Mouse (Mus musculus) retina, embryonic 14.5 days (tissue): Measurements from ENCODE around the gene Wnt3.
"Not testable (repeated sequence)": the region's sequence is repeated elsewhere in the genome, so short reads cannot be mapped to it uniquely, and the experiment has no call there.

Experiments
- DNase-seq: peaks from one replicate; pipeline ENCODE4 v3.0.0-alpha.2; 2015; ENCODE audit warnings: low spot score

The Wnt3 gene

DNA sequence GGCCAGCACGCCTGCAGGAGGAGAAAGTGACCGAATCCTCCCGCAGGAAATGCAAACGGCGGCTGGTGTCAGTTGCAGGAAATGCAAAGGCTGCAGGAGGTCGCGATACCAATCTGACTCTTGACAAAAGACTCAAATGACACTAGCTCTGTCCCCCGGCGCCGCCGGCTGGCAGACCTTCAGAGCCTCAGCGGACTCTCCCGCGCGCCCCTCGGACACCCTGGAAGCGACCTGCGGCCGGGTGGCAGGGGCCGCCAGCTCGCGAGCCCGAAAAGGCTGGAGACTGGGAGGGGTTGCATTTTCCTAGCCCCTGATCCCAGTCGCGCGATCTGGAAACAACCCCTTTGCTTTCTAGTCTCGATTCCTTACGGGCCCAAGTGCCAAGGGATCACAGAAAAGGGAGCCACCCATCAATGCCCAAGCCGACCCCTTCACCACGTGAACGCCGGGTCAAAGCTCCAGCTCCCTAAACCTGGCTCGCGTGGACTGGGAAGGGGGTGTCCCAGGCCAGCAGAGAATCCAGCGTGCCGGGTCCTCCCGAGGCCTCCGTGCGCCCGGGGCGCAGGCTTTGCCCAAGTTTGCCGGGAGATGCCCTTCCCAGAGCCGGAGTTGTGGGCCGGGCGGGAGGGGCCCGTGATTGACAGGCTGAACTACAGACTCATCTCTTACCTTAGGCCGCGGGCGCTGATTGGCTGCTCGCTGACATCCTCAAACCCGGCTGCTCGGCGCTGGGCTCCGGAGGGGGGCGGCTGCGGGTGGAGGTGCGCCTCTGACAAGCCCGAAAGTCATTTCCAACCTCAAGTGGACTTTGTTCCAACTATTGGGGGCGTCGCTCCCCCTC, at the start of gene Wnt3:
Gene Wnt3, plus strand, starts transcription at position 764 of the 841 bp plus-strand sequence.
- peak; percentile 55 for DNase-seq

DNA sequence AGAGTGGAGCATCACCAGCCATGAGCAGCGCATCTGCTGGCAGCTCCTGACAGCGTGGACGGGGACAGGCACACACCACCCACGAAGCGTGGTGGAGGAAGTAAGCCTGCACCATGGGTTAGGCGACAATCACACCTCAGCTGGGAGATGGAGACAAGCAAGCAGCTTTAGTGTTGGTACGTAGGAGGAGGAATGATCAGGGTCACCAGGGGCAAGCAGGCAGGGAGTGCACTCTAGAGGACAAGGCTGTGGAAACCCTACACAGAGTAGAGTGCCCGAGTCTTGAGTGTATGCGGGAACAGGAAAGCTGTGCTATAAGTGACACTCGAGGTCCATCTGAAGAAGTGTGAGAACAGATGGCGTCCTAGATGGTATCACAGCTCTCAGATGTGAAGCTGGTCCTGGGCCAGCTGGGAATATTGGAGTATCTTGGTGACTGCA, 49.6 kb upstream of the Wnt3 start:
- no peak for DNase-seq

DNA sequence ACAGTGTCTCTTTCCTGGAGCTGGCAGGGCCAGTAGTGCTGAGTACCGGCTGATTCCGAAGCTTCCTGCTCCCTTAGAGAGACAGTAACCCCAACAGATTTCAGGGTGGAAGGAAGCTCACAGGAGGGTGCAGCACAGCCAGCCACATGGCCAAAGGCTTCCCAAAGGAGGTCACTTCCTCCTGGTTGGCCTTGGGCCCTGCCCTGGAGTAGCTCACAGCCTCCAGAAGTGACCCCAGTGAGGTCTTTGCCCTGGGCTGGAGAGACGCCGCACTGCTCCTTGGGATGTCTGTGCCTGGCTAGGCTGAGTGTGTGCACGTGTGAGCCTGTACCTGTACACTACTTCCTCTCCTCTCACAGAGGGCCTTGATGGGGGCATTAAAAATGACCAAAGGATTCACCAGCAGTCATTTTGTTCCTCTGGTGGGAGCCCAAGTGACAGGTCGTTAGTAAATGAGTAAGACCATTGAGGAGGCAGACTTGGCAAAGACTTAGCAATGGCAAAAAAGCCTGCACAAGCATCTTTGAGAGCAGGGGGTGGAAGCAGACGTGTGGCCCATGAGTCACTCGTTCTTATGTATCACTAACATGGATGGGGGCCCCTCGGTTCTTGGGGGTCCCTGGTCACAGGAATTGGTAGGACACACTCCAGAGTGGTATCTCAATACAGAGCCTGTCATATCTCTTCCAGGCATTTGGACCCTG, 44.5 kb upstream of the Wnt3 start:
- DNase-seq, result no peak

DNA sequence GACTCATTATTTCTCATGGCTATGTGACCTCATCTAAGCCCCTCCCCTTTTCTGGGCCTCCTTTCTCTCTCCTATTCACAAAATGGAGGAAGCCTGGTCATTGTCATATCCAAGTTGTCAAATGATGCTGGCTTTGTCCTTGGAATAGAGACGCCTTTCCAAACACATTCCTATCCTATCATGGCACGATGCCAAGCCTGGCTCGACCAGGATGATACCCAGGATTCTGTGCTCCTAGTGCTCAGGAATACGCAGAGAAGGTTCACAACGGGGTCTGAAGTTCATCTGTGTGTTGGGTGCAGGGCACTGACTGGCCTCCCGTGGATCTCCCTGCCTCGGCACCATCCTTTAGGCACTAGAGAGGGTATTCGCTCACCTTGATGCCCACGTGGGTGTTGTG, 42.4 kb upstream of the Wnt3 start:
- DNase-seq, result no peak

DNA sequence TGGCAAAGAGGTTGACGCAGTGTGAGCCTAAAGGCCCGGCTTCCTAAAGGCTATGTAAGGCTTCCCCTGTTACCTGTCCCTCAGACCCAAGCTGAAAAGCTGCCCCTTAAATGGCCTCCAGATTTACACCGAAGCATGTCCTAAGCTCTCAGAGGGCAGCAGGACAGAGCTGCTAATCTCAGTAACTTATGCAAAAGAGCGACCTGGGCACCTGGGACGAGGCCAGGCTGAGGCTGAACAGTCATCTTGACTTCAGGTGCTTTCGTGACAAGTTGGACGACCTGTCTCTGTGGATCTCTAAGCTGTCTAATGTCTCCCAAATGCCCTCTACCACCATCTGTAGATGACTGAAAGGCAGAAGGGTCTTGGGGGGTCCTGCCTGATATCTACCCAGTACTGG, 41.6 kb upstream of the Wnt3 start:
- no peak for DNase-seq

DNA sequence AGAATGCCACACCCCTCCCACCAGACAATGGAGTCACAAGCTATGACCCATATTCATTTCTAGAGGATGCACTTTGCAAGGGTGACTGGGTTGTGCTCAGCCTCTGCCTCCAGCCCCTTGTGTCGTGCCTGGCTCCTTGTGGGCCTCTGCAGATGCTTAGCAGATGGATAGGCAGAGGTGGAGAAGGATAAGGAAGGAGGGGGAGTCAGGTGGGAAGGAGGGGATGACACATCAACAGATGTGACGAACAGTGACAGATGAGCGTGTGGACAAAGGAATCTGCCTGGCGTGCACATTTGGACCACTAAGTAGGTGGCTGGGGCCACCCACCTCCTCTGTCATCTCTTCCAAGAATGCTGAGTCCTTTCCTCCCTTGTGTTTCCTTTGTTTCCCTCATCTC, 40.9 kb upstream of the Wnt3 start:
- no peak for DNase-seq

DNA sequence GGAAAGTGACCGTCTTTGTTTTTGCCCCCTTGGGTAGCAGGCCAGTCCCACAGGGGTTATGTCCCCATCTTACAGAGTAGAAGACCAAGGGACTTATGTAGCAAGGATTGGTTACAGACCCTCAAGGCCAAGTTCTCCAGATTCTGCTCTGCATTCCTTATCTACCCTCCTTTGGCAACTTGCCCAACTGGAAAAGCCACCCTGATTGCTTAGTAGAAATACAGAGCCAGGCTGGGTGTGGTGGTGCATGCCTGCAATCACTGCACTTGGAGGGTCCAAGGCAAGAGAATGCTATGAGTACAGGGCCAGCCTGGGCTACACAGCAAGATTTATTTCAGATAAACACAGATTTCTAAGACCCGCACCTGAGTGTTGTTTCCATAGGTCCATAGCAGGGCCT, 40.0 kb upstream of the Wnt3 start:
- DNase-seq, result no peak

DNA sequence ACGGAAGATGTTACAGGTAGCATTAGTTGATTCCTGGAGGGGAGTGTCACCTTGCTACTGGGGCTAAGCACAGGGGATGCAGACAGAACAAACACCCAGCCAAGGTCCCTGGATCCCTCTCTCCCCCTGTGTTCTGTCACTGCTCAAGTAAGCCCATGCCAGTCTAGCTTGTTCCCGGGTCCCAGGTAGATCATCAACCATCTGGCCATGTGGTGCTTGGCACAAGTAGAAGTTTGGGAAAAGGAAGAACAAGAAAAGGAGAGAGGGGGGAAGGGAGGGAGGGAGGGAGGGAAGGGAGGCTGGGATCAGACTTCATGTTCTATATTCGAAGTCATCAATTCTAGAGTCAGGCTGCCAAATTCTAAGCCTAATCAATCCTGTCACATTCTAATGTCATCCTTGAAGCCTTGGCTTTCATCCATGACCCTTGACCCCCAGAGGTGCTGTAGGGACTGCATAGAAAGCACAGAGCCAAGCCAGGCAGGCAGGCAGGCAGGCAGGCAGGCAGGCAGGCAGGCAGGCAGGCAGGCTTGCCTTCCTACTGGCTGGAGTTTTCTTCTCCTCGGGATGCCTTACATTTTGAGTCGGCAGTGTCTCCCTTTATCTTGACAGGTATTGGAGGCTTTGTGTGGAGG, 39.4 kb upstream of the Wnt3 start:
- no peak for DNase-seq

DNA sequence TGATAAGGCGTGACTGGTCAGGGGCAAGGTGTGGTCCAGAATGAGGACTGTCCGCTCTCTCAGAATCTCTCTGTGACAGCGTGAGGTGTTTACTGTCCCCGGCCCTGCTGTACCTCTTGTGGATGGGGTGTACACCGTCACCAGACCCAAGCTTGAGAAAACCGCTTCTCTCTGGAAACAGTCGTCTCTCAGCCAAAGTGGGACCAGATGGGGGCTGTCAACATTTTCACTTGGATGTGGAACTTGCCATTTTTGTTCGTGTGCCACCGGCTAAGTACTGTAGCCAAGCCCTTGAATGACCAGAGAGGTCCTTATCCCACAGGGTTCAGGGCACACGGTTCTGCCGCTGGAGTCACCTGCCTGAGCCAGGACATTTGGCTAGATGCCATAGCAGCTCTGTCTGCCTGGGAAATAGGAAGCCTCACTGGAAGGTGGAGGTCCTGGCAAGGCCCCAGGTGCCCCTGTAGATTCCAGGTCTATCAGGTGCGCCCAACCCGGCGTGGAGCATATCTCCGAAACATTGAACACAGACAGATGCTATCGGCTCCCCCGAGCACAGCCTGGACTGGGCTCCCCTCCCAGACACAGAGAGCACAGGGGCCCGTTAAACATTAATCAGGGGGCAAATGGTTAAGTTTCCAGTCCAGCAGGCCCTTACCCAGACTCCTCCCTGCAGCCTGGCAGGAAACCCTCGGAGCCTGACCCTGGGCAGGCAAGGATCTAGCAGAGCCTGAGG, 38.7 kb upstream of the Wnt3 start:
- DNase-seq, result no peak

DNA sequence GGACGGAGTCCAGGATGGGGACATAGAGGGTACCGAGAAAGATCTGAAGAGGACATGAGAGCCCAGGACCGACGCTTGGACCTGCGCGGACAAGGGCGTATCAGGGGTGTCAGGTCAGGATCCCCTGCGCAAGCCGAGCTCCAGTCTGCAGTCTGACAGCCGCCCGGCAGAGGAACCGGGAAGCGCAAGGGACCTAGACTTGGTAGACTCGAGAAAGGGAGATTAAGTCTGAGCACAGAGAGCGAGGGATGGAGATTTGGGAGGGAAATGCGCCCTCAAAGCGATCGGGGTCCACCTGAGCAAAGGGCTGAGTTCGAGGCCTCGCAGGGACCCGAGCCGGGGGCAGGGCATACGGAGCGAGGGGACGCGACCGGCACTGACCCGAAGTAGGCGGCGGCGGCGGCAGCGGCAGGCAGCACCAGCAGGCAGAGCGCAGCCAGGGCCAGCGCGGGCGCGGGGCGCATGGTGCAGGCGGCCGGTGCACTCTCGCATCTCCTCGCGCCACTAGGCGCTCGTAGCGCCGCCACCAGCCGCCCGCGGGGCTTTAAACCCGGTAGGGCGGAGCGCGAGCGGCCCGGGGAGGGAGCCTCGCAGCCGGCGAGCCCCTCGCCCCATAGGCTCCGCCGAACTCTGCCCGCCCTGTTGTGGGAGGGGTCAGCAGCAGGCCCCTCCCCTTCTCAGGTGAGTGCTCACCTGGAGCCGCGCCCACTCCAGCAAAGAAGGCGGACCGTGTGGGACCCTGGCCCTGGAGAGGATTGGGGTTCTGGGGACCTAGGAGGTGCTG, 24.5 kb upstream of the Wnt3 start, which contains the start of gene Wnt9b:
Gene Wnt9b, minus strand, starts transcription at position 516 of the 784 bp plus-strand sequence.
- peak; percentile 62 for DNase-seq

DNA sequence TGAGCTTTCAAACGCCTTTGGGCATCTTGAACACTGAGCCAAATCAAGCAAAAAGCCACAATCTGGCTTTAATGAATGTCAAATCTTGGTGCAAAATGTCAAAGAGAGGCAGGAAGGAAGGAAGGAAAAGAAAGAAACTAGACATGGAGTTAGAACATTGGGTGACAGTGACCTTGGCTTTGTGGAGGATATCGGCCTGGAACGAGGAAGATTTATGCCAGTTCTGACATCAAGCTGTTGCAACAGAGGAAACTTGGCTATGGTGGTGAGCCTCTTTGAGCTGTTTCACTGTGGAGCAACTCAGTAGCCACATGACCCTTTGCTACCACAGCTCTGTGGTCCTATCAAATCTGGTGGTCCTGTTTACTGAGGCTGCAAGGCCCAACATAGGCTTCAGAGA, 23.3 kb upstream of the Wnt3 start:
- DNase-seq, result no peak

DNA sequence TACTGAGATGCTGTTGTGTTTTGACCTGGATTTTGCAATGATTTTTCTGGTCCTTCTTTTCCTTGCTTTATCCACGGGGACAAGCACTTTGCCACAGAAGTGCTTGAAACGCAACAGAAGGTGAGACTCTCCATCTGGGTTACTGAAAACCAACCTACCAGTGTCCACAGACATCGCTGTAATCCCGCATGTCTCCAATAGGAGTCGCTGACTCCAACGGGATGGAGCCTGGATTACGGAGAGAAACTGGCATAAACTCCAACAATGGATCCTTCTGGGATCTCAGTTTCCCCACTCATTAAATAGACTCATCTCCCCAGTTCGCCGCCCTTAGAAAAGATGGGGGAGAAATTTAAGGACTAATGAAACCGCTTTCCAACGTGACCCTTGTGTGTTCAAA, 15.9 kb upstream of the Wnt3 start:
- DNase-seq, result peak; percentile 49

DNA sequence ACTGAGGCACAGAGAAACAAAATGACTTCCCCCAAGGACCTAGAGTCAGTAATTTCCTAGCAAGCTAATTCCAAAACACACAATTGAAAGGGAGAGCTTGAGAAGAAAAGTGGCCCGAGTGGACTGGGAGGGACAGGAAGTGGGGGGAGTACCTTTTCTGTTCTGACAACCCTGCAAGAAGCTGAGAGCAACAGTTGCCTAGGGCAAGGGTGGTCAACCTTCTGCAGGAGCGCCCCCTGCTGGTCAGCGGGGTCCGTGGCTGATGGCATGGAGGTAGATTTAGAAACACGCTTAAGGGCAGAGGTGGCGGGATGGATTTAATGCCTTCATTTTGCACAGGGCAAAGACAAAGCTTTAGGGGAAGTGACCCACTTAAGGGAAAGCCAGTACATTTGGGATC, 15.2 kb upstream of the Wnt3 start:
- DNase-seq, result peak; percentile 81

DNA sequence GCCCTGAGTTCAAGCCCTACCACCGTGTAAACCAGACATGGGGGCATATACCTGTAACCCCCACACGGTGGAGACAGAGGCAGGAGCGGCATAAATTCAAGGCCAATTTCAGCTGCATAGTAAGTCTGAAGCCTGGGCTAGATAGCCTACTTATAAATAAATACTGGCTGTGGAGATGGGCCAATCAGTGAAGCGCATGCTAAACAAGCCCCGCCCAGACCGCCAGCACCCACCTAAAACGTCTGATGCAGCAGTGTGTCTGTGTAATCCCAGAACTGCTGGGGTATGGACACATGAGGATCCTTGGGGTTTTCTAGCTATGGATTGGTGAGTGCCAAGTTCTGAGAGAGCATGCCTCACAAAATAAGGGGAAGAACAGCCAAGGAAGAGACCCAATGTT, 13.8 kb upstream of the Wnt3 start:
- DNase-seq, result no peak

DNA sequence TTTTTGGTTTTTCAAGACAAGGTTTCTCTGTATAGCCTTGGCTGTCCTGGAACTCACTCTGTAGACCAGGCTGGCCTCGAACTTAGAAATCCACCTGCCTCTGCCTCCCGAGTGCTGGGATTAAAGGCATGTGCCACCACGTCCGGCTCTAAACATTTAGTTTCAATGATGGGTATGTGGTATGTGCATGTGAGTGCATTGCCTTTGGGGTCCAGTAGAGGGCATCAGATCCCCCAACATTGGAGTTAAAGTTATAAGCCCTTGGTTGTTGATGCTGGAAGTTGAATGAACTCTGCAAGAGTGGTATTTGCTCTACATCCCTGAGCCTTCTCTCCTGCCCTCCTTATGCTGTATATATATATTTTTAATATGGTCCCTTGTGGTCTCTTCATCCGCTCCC, 13.1 kb upstream of the Wnt3 start:
- not testable (repeated sequence) for DNase-seq

DNA sequence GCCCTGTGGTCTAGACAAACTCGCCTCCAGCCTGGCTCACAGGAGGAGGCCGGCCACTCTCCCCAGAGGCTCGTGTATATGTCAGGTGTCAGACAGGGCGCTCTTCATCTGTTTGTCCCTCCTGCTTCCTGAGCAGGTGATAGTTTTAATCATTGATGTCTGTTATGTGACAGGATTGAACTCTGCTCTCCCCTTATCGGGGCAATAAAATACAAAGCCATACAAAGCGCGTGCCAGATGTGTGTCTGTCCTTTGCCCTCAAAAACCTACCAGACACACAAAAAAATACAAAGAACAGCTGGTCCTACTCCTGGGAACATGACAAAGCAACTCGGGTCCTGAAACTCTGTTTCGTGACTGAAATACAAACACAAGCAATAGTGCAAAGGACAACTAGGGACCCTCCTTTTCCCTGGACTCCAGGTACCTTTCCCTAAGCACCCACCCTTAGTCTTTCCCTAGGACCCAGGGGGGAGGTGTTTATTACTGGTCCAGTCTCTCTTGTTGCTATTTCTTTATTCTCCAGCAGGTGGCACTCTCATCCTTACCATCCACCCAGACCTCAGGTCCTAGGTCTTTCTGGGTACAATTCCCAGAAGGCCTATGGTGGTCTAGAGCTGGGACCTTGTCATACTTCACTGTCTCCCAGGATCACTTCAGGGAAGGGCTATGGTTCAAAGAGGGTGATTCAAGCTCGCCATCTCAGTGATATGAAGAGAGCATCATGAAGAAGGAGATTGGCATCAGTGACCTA, 10.4 kb upstream of the Wnt3 start:
- DNase-seq, result peak; percentile 90

DNA sequence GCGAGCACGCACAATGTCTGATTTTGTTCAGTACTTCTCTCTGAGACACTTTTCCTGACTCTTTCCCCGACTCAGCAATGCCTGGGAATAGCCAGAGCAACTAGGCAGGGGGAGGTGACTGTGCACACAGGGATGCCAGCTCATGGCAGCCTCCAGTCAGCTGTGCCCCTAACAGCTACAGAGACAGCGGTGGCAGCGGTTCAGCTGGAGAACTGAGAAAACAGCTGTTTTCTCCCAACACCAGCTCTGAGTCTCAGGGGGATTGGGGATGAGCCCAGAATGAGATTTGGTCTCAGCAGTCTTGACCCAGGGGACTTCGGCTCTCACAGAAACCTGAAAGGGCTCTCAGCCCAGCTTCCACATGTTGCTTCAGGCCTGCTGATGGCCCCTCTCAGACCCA, 9.3 kb upstream of the Wnt3 start:
- no peak for DNase-seq

DNA sequence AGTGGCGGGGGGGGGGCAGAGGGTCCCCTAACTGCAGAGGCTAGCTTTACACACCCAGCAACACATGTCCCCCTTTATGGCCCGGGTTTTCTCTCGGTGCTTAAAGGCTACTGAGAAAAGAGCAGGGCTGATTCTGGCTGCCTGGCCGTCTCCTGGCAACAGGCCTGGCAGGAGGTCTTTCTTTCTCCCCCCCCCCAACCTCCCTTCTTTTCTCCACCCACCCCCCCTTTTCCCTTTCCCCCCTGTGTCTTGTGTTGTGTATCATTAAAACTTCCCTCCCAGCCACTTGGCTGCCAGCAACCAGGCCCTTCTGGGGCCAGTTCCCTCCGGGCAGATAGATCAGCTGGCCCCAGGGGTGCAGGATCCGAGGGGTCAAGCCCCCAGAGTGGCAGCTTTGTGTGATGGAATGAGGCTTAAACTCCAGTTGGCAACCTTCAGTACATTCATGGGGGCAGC, 8.4 kb upstream of the Wnt3 start:
- DNase-seq, result peak; percentile 36

DNA sequence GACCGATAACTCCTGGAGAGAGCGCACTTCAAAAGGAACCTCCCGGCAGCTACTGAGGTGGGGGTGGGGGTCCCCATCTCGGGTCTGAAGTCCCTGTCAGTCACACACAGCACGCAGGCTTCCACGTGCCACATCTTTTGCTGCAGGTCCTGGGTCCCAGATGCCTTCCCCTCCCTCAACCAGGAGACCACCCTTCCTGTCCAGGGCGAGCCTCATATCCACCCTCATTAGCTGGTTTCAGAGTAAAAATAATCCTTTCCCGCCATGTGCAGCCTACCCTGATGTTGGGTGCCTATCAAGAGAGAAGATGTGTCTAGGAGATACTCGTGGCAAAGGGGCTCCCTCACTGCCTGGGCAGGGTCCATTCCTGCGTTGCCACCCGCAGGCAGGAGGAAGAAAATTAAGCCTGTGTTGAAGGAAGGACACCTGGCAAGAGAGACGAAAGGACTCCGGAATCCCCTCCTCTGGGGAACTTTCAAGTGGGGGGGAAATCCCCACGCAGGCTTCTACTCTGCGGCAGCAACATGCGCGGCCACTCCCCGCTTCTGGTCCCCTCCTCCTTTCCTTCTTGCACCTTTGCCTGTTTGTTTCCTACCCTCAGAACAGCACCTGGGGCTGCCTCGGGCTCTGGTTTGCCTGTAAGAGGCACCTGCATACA, 2.7 kb upstream of the Wnt3 start:
- DNase-seq, result no peak
